Mouse (Mus musculus) bone marrow, adult 2 months (tissue): Measurements from ENCODE around the gene Med10. TPM values are rescaled to one million over a fixed set of nuclear protein-coding genes. Genes with fewer than 3 reads are reported as not detected.

Experiments used
- H3K27ac ChIP-seq: fragments of 200-500 bp; 2 replicates; pipeline ENCODE4 v1.5.1; 2012; ENCODE audit warnings: low read depth, mild to moderate bottlenecking, control low read depth, inconsistent platforms, low read length; ENCODE audit not compliant: control insufficient read depth, poor library complexity, insufficient read depth
- H3K4me1 ChIP-seq: fragments of 200-500 bp; 2 replicates; pipeline ENCODE4 v1.6.1; 2011; ENCODE audit warnings: low read length; ENCODE audit not compliant: control insufficient read depth, insufficient read depth
- H3K4me3 ChIP-seq: fragments of 200-500 bp; replicated peaks from 2 replicates; pipeline ENCODE3; 2011; ENCODE audit warnings: mild to moderate bottlenecking, low read depth, low read length, control low read depth; ENCODE audit not compliant: control insufficient read depth
- CTCF ChIP-seq: fragments of 200-500 bp; IDR thresholded peaks from 2 replicates; pipeline ENCODE4 v1.5.1; 2011; ENCODE audit warnings: low read length, control low read depth; ENCODE audit not compliant: control insufficient read depth, insufficient read depth
- POLR2A ChIP-seq: fragments of 200-500 bp; IDR thresholded peaks from 2 replicates; pipeline ENCODE4 v1.6.1; 2011; ENCODE audit warnings: low read depth, mild to moderate bottlenecking, control low read depth, low read length, borderline replicate concordance; ENCODE audit not compliant: control insufficient read depth
- WGBS: fragments of 180-500 bp; shearing (Covaris S2); methylation state at CpG from one replicate; pipeline ENCODE4 v1.1.7; 2018; 5-methylcytosine and 5-hydroxymethylcytosine counted together
- polyA plus RNA-seq: library from polyadenylated mRNA; stranded (reverse); fragments of >200 nt; gene quantifications from 2 replicates; pipeline ENCODE4 v1.2.4, GENCODE M21; 2011; ENCODE audit warnings: low replicate concordance; ENCODE audit not compliant: missing spikeins, insufficient read depth, insufficient read length

Med10 gene
- polyA plus RNA-seq, 1 experiment = 25.1 TPM

DNA sequence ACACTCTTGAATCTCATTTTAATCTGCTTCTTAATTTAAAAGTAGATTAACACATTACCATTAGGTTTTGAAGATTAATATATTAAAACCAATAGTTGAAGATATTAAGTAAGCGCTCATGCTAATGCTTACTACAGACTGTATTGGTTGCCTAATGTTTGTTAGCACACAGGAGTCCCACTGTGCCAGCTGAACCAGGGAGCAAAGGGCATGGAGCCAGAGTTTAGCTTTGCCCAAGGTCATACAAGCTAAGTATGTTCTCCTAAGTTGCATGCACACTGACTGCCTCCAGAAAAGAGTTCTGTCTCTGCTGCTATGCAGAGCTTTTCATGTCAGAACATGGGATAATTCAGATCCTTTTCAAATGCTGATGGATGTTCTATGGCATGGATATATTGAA is 53.7 kb downstream of the Med10 start:
- H3K4me1 ChIP-seq = no peaks in the 10 kb centered on the region

DNA sequence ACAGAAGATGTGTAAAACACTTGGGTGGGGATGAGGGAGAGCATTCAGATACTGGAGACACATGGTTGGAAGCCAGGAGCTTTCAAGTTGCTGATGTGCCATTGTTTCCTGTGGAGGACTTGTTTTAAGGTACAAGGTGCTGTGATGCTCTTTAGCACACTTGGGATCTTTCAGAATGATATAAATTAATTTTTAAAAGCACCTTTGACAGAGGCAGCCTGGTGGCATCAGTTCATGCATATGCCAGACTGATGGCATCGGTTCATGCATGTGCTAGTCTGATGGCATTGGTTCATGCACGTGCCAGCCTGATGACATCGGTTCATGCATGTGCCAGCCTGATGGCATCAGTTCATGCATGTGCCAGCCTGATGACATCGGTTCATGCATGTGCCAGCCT is 60.1 kb downstream of the Med10 start:
- TF ChIP-seq CTCF (no peak), POLR2A (no peak)
- WGBS = 89% methylated on average over 4 of the region's 4 CpGs

More for the DNA sequence above, 53.7 kb downstream of the Med10 start:
- WGBS = 84% methylated on average over 1 of the region's 1 CpGs
- TF ChIP-seq POLR2A (no peak), CTCF (no peak)
- Histone ChIP-seq H3K4me3 (no peak overlapping the region), H3K27ac (no peak overlapping the region)

DNA sequence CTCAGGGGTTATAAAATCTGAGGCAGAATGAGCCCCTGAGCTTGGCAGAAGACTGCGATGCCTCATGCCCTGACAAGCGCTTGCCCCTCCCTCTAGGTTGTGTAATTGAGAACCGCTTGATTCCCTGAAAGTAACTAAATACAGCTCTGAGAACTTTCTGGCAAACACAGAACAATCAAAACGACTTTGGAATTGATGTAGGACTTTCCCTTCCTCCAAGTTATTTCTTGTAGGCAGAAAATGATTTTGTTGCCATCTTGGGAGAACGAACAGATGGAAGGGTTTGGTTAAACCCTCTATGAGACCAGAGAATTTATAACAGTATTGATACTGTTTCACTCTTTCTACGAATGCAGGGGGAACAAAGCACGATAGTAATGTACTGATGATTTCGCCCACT is 62.7 kb downstream of the Med10 start:
- Histone ChIP-seq H3K4me1 (no peaks in the 10 kb centered on the region), H3K27ac (no peak overlapping the region), H3K4me3 (no peak overlapping the region)
- TF ChIP-seq POLR2A (no peak), CTCF (no peak)
- 64% methylated on average over 8 of the region's 8 CpGs for WGBS

More for the DNA sequence above, 60.1 kb downstream of the Med10 start:
- Histone ChIP-seq H3K4me3 (no peak overlapping the region), H3K4me1 (no peaks in the 10 kb centered on the region), H3K27ac (no peak overlapping the region)

Other genes with a start within 250 kb of the Med10 start
- 2.7 TPM in 1 of 2 replicates, not detected in the other for gene Srd5a1, start 191.0 kb upstream of the Med10 start, polyA plus RNA-seq
- gene Ube2ql1, start 62.5 kb upstream of the Med10 start, polyA plus RNA-seq = not detected in 2 replicates